Mouse (Mus musculus): ENCODE measurements around the gene Trub2.

- TF ChIP-seq ZC3H11A (IDR thresholded peaks at IDR 0.05; ENCODE audit: borderline replicate concordance, low read depth, low read length) (no peak), MAFK (IDR thresholded peaks at IDR 0.05; ENCODE audit: insufficient read depth, low read depth, low read length) (no peak), ZNF384 (IDR thresholded peaks at IDR 0.05; ENCODE audit: low read depth, low read length) (no peak), HCFC1 (IDR thresholded peaks at IDR 0.05; ENCODE audit: borderline replicate concordance, insufficient read depth, low read length) (no peak)
These were observed 16.5 kb downstream of the Trub2 start for GRCm38 (mm10) chr2:29771611-29772461.
